Mouse (Mus musculus) ovary, postnatal 10 days (tissue): ENCODE data around the gene Mphosph9.
"Not testable (repeated sequence)": the region's sequence is repeated elsewhere in the genome, so short reads cannot be mapped to it uniquely, and the experiment has no call there.

Experiments
- DNase-seq: peaks from one replicate; pipeline ENCODE4 v3.0.0; 2022; ENCODE audit warnings: low spot score

The Mphosph9 gene

GRCm38 (mm10) chr5:124327510-124328364, at the start of gene Mphosph9, which contains the start of gene 2810006K23Rik:
Gene Mphosph9 (minus strand): TSS chr5:124327972.
Gene 2810006K23Rik (plus strand): TSS chr5:124328089.
- DNase-seq = peak; percentile 99

GRCm38 (mm10) chr5:124377149-124377548, 49.4 kb upstream of the Mphosph9 start:
- DNase-seq = no peak

- no peak for DNase-seq
Observed at GRCm38 (mm10) chr5:124376401-124376800, 48.6 kb upstream of the Mphosph9 start.

GRCm38 (mm10) chr5:124374298-124374697, 46.5 kb upstream of the Mphosph9 start:
- no peak for DNase-seq

- DNase-seq = no peak
Observed at GRCm38 (mm10) chr5:124366721-124367120, 38.9 kb upstream of the Mphosph9 start.

- no peak for DNase-seq
Observed at GRCm38 (mm10) chr5:124365754-124366153, 38.0 kb upstream of the Mphosph9 start.

GRCm38 (mm10) chr5:124364173-124364918, 36.6 kb upstream of the Mphosph9 start:
- no peak for DNase-seq

GRCm38 (mm10) chr5:124362982-124363381, 35.2 kb upstream of the Mphosph9 start, which contains the start of gene Cdk2ap1:
Gene Cdk2ap1 (minus strand): TSS chr5:124363082.
- DNase-seq = not testable (repeated sequence)

- DNase-seq = no peak
Observed at GRCm38 (mm10) chr5:124359641-124360040, 31.9 kb upstream of the Mphosph9 start.

GRCm38 (mm10) chr5:124356695-124357094, 28.9 kb upstream of the Mphosph9 start:
- DNase-seq = no peak

- no peak for DNase-seq
Observed at GRCm38 (mm10) chr5:124355425-124355959, 27.7 kb upstream of the Mphosph9 start.

GRCm38 (mm10) chr5:124354574-124355424, 27.0 kb upstream of the Mphosph9 start:
- DNase-seq = peak; percentile 15

- peak; percentile 38 for DNase-seq
Observed at GRCm38 (mm10) chr5:124353726-124354547, 26.2 kb upstream of the Mphosph9 start.

GRCm38 (mm10) chr5:124353011-124353725, 25.4 kb upstream of the Mphosph9 start:
- DNase-seq = peak; percentile 37

GRCm38 (mm10) chr5:124352141-124352920, 24.6 kb upstream of the Mphosph9 start:
- DNase-seq = peak; percentile 58

- DNase-seq = no peak
Observed at GRCm38 (mm10) chr5:124351604-124352003, 23.8 kb upstream of the Mphosph9 start.

- peak; percentile 27 for DNase-seq
Observed at GRCm38 (mm10) chr5:124351111-124351560, 23.4 kb upstream of the Mphosph9 start.

GRCm38 (mm10) chr5:124350350-124350749, 22.6 kb upstream of the Mphosph9 start:
- DNase-seq = no peak

- no peak for DNase-seq
Observed at GRCm38 (mm10) chr5:124349196-124349595, 21.4 kb upstream of the Mphosph9 start.
